Mouse (Mus musculus): Measurements from ENCODE around the gene Map3k1.
"Not testable (repeated sequence)": the region's sequence is repeated elsewhere in the genome, so short reads cannot be mapped to it uniquely, and the experiment has no call there.

Gene Map3k1

GRCm38 (mm10) chr13:111741991-111742615 lies 66.7 kb downstream of the Map3k1 start:
- peak; percentile 31 to 64 for DNase-seq (ENCODE audit: low spot score in 2 of 2)

- DNase-seq (ENCODE audit: low spot score in 2 of 2), result no peak
Observed at GRCm38 (mm10) chr13:111741204-111741990, 67.4 kb downstream of the Map3k1 start.

DNA sequence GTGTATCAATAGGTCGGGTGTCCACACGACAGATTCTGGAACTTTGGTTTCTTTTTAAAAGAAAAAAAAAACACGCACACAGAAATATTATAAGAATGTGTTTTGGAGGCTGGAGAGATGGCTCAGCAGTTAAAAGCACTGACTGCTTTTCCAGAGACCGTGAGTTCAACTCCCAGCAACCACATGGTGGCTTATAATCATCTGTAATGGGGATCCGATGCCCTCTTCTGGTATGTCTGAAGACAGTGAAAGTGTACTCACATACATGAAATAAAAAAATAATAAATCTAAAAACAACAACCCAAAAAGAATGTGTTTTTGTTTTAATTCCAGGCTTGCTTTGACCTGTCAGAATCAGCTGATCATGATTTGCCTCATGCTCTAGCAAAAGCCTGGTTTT lies 81.9 kb downstream of the Map3k1 start:
- no peak for DNase-seq (ENCODE audit: low spot score in 2 of 2)

- peak; percentile 97 to 99 for DNase-seq (ENCODE audit: low spot score in 2 of 2)
Observed at GRCm38 (mm10) chr13:111725165-111726077, 83.4 kb downstream of the Map3k1 start.

DNA sequence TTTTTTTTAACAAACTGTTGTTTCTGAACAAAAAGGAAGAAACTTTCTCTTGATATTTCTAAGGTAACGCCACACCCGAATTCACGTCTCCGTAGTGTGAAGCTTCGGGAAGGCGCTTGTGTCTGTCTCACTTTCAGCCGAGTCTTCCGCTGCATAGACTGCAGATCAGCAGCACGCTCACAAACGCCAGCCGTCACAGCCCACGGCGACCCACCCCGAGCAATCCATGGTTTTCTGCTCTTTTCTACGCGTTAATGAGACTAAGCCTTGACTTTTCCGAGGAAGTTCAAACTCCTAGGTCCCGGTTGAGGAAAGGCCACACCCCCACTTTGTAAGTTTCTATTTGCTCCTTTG lies 84.0 kb downstream of the Map3k1 start:
- DNase-seq (ENCODE audit: low spot score in 2 of 2), result no peak

DNA sequence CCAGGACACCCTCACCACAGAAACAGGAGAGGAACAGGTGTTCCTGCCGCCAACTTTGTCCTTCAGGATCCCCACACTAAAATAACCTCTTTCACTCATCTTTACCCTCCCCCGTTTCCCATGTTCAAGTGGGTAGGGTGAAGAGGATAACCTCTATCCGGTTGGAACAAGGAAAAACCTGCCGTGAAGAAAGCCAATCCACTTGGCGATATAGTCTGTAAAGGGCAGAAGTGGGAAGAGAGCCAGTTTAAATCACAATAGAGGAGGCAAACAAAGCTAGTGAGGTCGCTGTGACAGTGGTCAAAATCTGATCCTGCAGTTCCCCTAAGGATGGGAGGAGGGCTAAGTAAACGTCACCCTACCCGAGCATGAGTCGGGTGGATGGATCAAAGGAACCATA lies 89.1 kb downstream of the Map3k1 start:
- DNase-seq (ENCODE audit: low spot score in 2 of 2), result no peak

DNA sequence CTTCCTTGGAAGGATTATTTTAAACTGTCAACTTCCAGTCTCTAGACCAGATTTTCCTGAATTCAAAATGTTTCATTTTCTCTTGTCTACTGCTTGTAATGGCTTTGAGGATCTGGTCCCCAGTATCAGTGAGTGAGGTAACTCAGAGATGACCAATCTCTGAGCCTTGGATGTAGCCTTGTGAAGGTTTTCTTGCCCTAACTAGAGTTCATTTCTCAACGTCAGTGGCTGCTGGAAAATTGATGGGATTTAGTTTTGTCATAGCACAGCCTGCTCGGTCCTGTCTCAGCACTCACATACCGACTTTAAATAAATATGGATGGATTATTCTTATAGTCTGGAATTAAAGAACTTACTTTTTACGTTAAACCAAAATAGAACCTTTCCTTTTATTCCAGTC lies 98.3 kb downstream of the Map3k1 start:
- no peak for DNase-seq (ENCODE audit: low spot score in 2 of 2)

- DNase-seq (ENCODE audit: low spot score in 2 of 2), result not testable (repeated sequence)
Observed at GRCm38 (mm10) chr13:111703952-111704351, 104.8 kb downstream of the Map3k1 start.

GRCm38 (mm10) chr13:111703396-111703795 lies 105.4 kb downstream of the Map3k1 start:
- DNase-seq (ENCODE audit: low spot score in 2 of 2), result no peak

Measured in spleen, postnatal 36 days (tissue).